Mouse (Mus musculus) midbrain, embryonic 12.5 days (tissue): ENCODE results near the gene Ulk2. TPM values are rescaled to one million over a fixed set of nuclear protein-coding genes. Genes with fewer than 3 reads are reported as not detected.

Source experiments
- ATAC-seq: fragments of 200-750 bp; cut with Nextera tagmentation; 2 replicates; pipeline ENCODE4 v1.8.0; 2017; ENCODE audit warnings: low read depth, moderate TSS enrichment, moderate library complexity; ENCODE audit not compliant: low FRiP score
- H3K27ac ChIP-seq: fragments of 300-500 bp; sonication (generic); replicated peaks from 2 replicates; pipeline ENCODE4 v1.5.1; 2016; ENCODE audit warnings: mild to moderate bottlenecking
- H3K27me3 ChIP-seq: fragments of 300-500 bp; sonication (generic); 2 replicates; pipeline ENCODE4 v1.6.1; 2016; ENCODE audit warnings: mild to moderate bottlenecking
- H3K36me3 ChIP-seq: fragments of 300-500 bp; sonication (generic); 2 replicates; pipeline ENCODE4 v1.6.1; 2016
- H3K4me1 ChIP-seq: fragments of 300-500 bp; sonication (generic); 2 replicates; pipeline ENCODE4 v1.6.1; 2016
- H3K4me2 ChIP-seq: fragments of 300-500 bp; sonication (generic); replicated peaks from 2 replicates; pipeline ENCODE4 v1.6.1; 2016; ENCODE audit warnings: mild to moderate bottlenecking, moderate library complexity
- H3K4me3 ChIP-seq: fragments of 300-500 bp; sonication (generic); 2 replicates; pipeline ENCODE4 v1.5.1; 2016; ENCODE audit warnings: mild to moderate bottlenecking
- H3K9ac ChIP-seq: fragments of 300-500 bp; sonication (generic); replicated peaks from 2 replicates; pipeline ENCODE4 v1.6.1; 2016; ENCODE audit warnings: mild to moderate bottlenecking, moderate library complexity
- H3K9me3 ChIP-seq: fragments of 300-500 bp; sonication (generic); 2 replicates; pipeline ENCODE4 v1.6.1; 2016; ENCODE audit warnings: mild to moderate bottlenecking
- WGBS: fragments of 180-500 bp; shearing (Covaris S2); methylation state at CpG from one replicate; pipeline ENCODE4 v1.1.7; 2016; 5-methylcytosine and 5-hydroxymethylcytosine counted together
- polyA plus RNA-seq: library from polyadenylated mRNA; unstranded; fragments of >200 nt; fragmentation: Nextera tagmentation; extraction: Ambion mirVana; gene quantifications from 2 replicates; pipeline ENCODE4 v1.2.1, GENCODE M21; 2016

Ulk2 gene
- polyA plus RNA-seq, 1 experiment from 2014 or later: 40.0 TPM

- H3K36me3 ChIP-seq: peaks cover 86% of the 10 kb centered on the region
- no peaks in the 10 kb centered on the region for H3K27me3 ChIP-seq
Observed at GRCm38 (mm10) chr11:61751612-61752011, 103.3 kb downstream of the Ulk2 start.

DNA sequence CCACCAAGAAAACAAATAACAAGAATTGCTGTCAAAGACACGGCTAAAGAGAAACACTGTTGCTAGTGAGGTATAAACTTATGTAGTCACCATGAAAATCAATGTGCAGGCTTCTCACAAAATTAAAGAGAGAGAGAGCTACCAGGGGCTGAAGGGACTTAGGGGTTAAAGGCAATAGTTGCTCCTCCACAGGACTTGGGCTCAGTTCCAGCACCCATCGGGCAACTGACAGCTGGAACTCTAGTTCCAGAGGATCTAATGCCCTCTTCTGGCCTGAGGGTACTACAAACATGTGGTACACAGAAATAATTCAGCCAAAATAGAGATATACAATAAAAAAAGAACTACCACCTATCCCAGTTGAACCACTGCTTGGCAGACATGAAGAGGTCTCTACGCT is 107.7 kb downstream of the Ulk2 start:
- Histone ChIP-seq H3K27ac (no peak overlapping the region), H3K27me3 (no peaks in the 10 kb centered on the region), H3K4me3 (no peak overlapping the region), H3K9ac (no peak overlapping the region), H3K4me1 (no peaks in the 10 kb centered on the region), H3K36me3 (peaks cover 85% of the 10 kb centered on the region), H3K4me2 (no peak overlapping the region), H3K9me3 (no peaks in the 10 kb centered on the region)
- 88% methylated on average over 3 of the region's 3 CpGs for WGBS
- no peak for ATAC-seq

More at GRCm38 (mm10) chr11:61751612-61752011, 103.3 kb downstream of the Ulk2 start:
- H3K4me3 ChIP-seq: no peak overlapping the region
- no peak overlapping the region for H3K9ac ChIP-seq
- WGBS: 76% methylated on average over 5 of the region's 5 CpGs
- H3K4me1 ChIP-seq: no peaks in the 10 kb centered on the region
- no peak overlapping the region for H3K27ac ChIP-seq
- no peak for ATAC-seq
- no peak overlapping the region for H3K4me2 ChIP-seq
- H3K9me3 ChIP-seq: no peaks in the 10 kb centered on the region

GRCm38 (mm10) chr11:61745781-61746180 is 109.1 kb downstream of the Ulk2 start:
- Histone ChIP-seq H3K4me2 (no peak overlapping the region), H3K9ac (no peak overlapping the region), H3K4me1 (no peaks in the 10 kb centered on the region), H3K27me3 (no peaks in the 10 kb centered on the region), H3K9me3 (no peaks in the 10 kb centered on the region), H3K36me3 (peaks cover 85% of the 10 kb centered on the region), H3K27ac (no peak overlapping the region), H3K4me3 (no peak overlapping the region)
- 92% methylated on average over 9 of the region's 9 CpGs for WGBS
- ATAC-seq: no peak

DNA sequence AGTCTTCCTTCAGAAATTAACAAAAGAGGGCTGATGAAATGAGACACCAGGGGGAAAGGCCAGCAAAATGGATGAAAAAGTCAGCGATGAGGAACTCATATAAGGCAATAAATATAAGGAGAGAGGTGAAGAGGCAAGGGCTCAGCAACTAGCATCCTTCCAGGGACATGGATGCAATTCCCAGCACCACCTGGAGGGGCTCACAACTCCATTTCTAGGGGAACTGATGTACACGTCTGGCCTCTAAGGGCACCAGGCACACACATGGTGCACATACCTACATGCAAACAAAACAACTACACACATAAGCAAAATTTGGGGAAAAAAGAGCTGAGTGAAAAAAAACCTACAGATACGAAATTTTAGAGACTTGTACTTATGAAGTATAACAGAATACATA is 110.4 kb downstream of the Ulk2 start:
- Histone ChIP-seq H3K4me2 (no peak overlapping the region), H3K27ac (no peak overlapping the region), H3K36me3 (peaks cover 88% of the 10 kb centered on the region), H3K4me1 (no peaks in the 10 kb centered on the region), H3K9me3 (no peaks in the 10 kb centered on the region), H3K9ac (no peak overlapping the region), H3K27me3 (no peaks in the 10 kb centered on the region), H3K4me3 (no peak overlapping the region)
- 68% methylated on average over 3 of the region's 3 CpGs for WGBS
- no peak for ATAC-seq

DNA sequence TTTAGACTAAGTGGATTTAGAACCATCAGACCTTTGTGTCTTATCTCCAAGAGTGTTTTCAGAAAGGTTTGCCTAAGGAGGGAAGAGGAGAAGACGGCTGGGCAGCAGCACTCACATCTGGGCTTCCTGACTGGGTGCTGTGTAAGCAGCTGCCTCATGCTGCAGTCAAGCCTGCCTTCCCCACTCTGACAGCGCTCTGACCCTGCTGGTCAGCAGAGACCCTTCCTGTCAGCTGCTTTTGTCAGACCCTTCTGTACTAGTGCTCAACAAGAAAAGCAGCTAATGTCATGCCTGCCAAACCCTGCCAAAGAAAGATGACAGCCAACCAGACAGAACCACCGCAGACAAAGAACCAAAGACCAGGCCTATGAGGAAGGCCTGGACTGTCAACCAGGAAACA is 111.1 kb downstream of the Ulk2 start:
- Histone ChIP-seq H3K4me3 (no peak overlapping the region), H3K9ac (0 out of 2 replicates have a peak overlapping the region, but pooled peaks have one; percentile 6), H3K9me3 (no peaks in the 10 kb centered on the region), H3K4me2 (no peak overlapping the region), H3K4me1 (no peaks in the 10 kb centered on the region), H3K27ac (no peak overlapping the region), H3K27me3 (no peaks in the 10 kb centered on the region), H3K36me3 (peaks cover 89% of the 10 kb centered on the region)
- no peak for ATAC-seq
- 63% methylated on average over 3 of the region's 3 CpGs for WGBS

DNA sequence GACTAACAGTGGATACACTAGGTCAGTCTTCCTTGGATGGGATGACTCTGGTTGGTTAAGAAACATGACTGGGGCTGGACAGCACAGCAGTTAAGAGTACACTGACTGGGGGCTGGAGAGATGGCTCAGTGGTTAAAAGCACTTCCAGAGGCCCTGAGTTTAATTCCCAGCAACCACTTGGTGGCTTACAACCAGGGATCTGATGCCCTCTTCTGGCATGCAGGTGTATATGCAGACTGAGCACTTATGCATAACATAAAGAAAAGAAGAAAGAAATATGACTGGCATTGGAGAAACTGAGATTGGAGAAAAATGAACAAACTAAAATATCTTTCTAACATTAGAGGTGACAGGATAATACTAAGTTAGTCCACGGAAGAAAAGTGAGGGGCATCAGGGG is 114.4 kb downstream of the Ulk2 start:
- Histone ChIP-seq H3K4me3 (no peak overlapping the region), H3K9me3 (no peaks in the 10 kb centered on the region), H3K36me3 (peaks cover 88% of the 10 kb centered on the region), H3K27ac (no peak overlapping the region), H3K4me2 (no peak overlapping the region), H3K9ac (no peak overlapping the region), H3K4me1 (no peaks in the 10 kb centered on the region), H3K27me3 (no peaks in the 10 kb centered on the region)
- 96% methylated on average over 1 of the region's 1 CpGs for WGBS
- ATAC-seq: no peak

- no peak for ATAC-seq
- WGBS: 97% methylated on average over 1 of the region's 1 CpGs
Observed at GRCm38 (mm10) chr11:61737290-61737689, 117.6 kb downstream of the Ulk2 start.

GRCm38 (mm10) chr11:61732672-61733071 is 122.2 kb downstream of the Ulk2 start:
- no peaks in the 10 kb centered on the region for H3K4me1 ChIP-seq
- H3K27ac ChIP-seq: no peak overlapping the region
- no peak overlapping the region for H3K4me3 ChIP-seq
- no peaks in the 10 kb centered on the region for H3K9me3 ChIP-seq
- no peak for ATAC-seq
- peaks cover 79% of the 10 kb centered on the region for H3K36me3 ChIP-seq
- H3K9ac ChIP-seq: no peak overlapping the region
- 94% methylated on average over 7 of the region's 7 CpGs for WGBS
- no peaks in the 10 kb centered on the region for H3K27me3 ChIP-seq
- no peak overlapping the region for H3K4me2 ChIP-seq

More at GRCm38 (mm10) chr11:61737290-61737689, 117.6 kb downstream of the Ulk2 start:
- no peaks in the 10 kb centered on the region for H3K9me3 ChIP-seq
- no peaks in the 10 kb centered on the region for H3K27me3 ChIP-seq
- no peak overlapping the region for H3K4me3 ChIP-seq
- H3K4me2 ChIP-seq: no peak overlapping the region
- H3K36me3 ChIP-seq: peaks cover 85% of the 10 kb centered on the region
- no peak overlapping the region for H3K9ac ChIP-seq
- no peaks in the 10 kb centered on the region for H3K4me1 ChIP-seq
- H3K27ac ChIP-seq: no peak overlapping the region

GRCm38 (mm10) chr11:61728037-61728436 is 126.8 kb downstream of the Ulk2 start:
- WGBS: 92% methylated on average over 2 of the region's 2 CpGs
- H3K9ac ChIP-seq: no peak overlapping the region
- no peaks in the 10 kb centered on the region; the same call in 1 of the 2 replicates for H3K4me1 ChIP-seq
- no peak overlapping the region for H3K4me3 ChIP-seq
- H3K27ac ChIP-seq: no peak overlapping the region
- H3K27me3 ChIP-seq: no peaks in the 10 kb centered on the region
- ATAC-seq: no peak
- H3K9me3 ChIP-seq: no peaks in the 10 kb centered on the region
- H3K36me3 ChIP-seq: peaks cover 63% of the 10 kb centered on the region
- H3K4me2 ChIP-seq: no peak overlapping the region

Other genes with a start within 250 kb of the Ulk2 start
- gene Grap, start 201.8 kb downstream of the Ulk2 start, polyA plus RNA-seq: 7.8 and 8.4 TPM in 2 replicates
- gene Fam83g, start 171.0 kb downstream of the Ulk2 start, polyA plus RNA-seq: 0.50 and 0.59 TPM in 2 replicates
- gene Slc5a10, start 134.2 kb downstream of the Ulk2 start, polyA plus RNA-seq: not detected in 2 replicates
- gene Prpsap2, start 93.0 kb downstream of the Ulk2 start, polyA plus RNA-seq: 58.5 and 61.3 TPM in 2 replicates
- gene Akap10, start 75.2 kb upstream of the Ulk2 start, polyA plus RNA-seq: 18.7 and 19.0 TPM in 2 replicates
- gene Specc1, start 101.7 kb upstream of the Ulk2 start, polyA plus RNA-seq: 14.7 and 16.6 TPM in 2 replicates